Mouse (Mus musculus): ENCODE results near the gene Actn3.

DNA sequence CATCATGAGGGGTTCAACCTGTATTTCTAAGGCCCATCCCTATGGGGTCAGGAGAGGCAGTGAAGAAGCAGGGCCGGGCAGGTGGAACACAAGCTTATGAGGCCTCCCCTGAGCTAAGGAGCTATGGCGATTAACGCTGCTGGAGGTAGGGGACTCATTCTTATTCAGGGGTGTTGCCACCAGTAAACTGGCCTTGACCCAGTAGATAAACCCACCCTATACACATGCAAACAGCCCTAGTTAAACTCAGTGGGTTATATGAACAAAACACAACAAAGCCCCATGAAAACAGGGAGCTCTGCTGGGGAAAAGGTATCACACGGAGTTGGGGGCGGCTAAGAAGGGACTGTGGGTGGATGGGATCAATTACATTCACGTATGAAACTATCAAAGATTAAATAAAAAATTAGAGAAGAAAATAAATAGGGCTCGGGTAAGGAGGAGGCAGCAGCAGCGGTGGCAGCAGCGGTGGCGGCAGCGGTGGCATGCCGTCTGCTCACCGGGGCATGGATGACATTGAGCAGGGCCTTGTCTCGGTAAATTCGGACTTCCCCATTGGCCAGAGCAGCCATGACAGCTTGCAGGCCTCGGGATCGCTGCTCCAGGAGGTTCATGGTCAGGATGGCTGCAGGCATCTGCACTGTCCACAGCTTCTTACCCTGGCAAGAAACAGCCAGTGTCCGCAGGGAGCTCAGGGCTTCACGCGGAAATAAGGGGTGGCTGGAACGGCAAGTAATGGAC, 19.2 kb upstream of the Actn3 start:
- TF ChIP-seq CTCF (conservative IDR thresholded peaks at IDR 0.05; ENCODE audit: insufficient read depth, insufficient read length, low read depth, low read length): no peak
- TF ChIP-seq POLR2A (IDR thresholded peaks at IDR 0.05; ENCODE audit: low read depth, low read length): no peak

Measured in kidney, adult 2 months (tissue).